Mouse (Mus musculus) c-Kit-positive CD71-negative TER-119-negative erythroid progenitor cells, embryonic 14.5 days (primary cell): ENCODE data around the gene Il13.
A peak's percentile ranks its signal among the peaks of the same experiment; 100 is the strongest.

Source experiments
- DNase-seq: peaks from one replicate; pipeline ENCODE4 v3.0.0-alpha.2; 2013; ENCODE audit warnings: low read depth

Gene Il13

DNA sequence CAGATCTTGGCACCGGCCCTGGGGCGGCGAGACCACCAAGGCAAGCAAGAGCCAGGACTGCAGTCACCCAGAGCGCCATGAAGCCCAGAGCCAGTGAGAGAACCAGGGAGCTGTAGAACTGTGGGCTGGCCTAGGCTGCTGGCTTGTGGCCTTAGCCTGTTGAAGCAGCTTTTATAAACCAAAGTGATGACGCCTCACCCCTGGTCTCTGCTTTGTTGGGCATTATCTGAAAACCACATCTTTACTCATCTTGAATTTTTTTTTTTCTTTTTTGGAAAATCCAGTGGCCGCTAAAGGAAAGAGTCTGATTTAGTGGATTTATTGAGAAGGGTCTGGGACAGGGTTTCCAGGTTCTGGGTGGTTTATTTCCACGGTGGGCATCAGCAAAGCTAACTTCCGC, at the start of gene Il13:
Il13 (minus strand) TSS at position 147 of the 400 bp plus-strand sequence.
- DNase-seq: no peak

- DNase-seq: no peak
Measured at GRCm38 (mm10) chr11:53682994-53683530, 48.6 kb upstream of the Il13 start.

- DNase-seq: no peak
Measured at GRCm38 (mm10) chr11:53682170-53682569, 47.7 kb upstream of the Il13 start.

DNA sequence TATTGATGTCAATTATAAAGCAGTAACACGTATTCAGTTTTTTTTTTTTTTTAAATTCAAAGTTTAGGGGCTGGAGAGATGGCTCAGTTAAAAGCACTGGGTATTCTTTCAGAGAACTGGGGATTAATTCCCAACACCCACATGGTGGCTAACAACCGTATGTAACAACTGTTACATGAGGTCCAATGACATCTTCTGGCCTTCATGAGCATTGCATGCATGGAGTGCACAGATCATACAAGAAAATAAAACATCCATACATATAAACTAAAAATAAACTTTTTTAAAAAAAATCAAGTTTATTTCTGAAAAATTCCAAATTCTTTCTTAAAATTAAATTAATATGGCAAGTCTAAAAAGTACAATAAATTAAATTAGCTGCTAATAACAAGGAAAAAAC, 47.2 kb upstream of the Il13 start:
- DNase-seq: no peak

DNA sequence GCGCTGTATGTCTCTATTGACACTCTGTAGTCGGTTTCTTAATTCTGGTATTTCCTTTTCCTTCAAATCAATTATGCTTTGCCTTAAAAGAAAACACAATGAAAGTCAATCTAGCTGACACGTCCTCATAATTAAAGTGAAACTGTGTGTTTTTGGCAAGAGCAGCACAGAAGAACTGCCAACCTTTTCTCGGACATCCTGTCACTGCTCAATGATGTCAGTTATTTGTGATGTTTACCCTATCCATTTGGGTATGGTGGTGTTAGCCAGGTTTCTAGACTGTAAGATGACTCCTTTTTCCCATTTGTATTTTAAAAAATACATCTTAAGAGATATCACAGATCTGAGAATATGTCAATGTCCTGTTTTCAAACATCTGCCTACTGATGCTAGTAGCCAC, 45.6 kb upstream of the Il13 start:
- no peak for DNase-seq

- DNase-seq: no peak
Measured at GRCm38 (mm10) chr11:53671414-53671813, 36.9 kb upstream of the Il13 start.

GRCm38 (mm10) chr11:53664091-53664490, 29.6 kb upstream of the Il13 start:
- DNase-seq: no peak

GRCm38 (mm10) chr11:53662794-53663674, 28.5 kb upstream of the Il13 start:
- no peak for DNase-seq

DNA sequence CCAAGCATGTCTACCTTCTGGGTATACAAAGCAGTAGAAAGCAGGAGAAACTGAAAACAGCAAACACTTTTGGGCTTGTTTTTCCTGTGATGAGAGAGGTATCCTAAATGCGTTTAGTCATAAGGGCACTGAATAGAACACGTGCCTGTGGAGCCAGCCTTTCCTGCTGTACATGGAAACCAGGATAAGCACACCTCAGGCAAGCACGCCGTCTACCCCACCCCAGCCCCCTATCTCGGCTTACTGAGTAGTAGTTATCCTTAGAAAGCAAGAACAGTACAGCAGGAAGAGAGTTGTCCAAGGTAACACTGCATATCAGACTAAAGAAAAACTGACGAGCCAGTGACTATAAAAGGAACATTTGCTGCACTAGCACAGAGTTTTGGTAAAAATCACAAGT, 23.3 kb upstream of the Il13 start:
- DNase-seq: no peak

DNA sequence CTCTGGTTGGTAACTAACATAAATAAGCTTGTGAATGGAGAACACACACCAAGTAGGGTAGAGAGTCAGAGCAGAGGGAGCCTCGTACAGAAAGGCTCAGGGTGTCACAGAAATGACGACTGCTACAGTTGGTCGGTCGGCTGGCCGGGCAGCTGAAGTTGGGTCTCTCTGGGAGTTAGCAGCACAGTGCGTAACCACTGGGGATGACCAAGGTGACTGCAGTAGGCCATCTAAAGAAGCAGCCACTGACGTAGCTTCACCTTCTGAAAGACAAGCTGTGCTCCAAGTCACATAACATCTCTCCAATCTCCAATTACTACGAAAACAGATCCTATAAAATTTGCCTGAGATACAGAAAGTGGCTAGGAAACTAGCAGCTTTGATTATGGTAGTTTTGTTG, 22.9 kb upstream of the Il13 start:
- DNase-seq: no peak

DNA sequence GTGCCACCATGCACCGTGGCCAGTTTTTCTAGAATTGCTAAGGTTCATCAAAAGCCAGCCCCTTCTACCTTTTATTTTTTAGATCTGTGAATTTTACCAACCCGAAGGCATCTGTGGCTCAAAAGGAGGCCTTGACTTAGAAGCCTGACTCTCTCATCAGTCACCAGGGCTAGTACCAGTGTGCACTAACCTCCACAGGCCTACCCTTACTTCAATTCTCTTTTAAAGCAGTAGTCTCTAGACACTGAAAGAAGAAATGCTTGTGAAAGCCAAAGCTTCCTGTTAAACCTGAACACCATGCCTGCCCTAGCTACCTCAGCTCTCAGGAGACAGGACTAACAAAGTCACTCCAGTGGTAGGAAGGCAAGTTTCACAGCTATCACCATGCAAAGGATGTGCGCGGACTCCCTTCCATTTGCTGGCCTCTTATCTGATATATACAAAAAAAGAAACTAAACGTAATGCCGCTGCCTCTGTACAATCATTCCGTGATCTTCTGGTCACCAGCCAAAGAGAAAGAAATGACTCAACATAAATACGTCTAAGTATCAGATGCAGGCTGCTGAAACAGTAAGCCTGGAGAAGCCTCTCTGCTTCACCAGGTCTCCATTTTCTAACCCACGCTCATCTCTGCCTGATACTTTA, 22.2 kb upstream of the Il13 start:
- no peak for DNase-seq

DNA sequence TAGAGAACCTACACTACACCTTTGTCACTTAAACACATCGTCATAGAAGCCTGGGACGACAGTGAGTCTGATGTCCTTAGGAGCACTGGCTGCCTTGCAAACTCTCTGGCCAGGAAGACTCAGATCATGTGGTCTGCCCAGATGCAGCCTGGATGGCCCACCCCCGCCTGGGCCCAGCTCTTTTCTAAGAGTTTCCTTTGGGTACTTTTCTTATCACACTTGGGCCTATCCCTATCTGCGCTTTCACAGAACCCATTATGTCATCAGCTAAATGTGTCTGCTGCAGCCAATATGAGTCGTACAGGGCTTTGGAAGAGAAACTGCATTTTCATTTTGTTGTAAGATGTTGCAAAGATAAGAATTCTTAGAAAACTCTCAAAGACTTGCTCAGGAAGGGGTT, 20.5 kb upstream of the Il13 start:
- peak; percentile 65 for DNase-seq

- DNase-seq: no peak
Measured at GRCm38 (mm10) chr11:53652427-53652826, 17.9 kb upstream of the Il13 start.

GRCm38 (mm10) chr11:53651441-53651840, 16.9 kb upstream of the Il13 start:
- DNase-seq: no peak

- no peak for DNase-seq
Measured at GRCm38 (mm10) chr11:53644017-53644416, 9.5 kb upstream of the Il13 start.

GRCm38 (mm10) chr11:53642744-53643279, 8.3 kb upstream of the Il13 start:
- DNase-seq: no peak

- no peak for DNase-seq
Measured at GRCm38 (mm10) chr11:53637803-53638260, 3.3 kb upstream of the Il13 start.

- DNase-seq: no peak
Measured at GRCm38 (mm10) chr11:53637046-53637802, 2.7 kb upstream of the Il13 start.

GRCm38 (mm10) chr11:53636183-53636646, 1.7 kb upstream of the Il13 start:
- DNase-seq: no peak

DNA sequence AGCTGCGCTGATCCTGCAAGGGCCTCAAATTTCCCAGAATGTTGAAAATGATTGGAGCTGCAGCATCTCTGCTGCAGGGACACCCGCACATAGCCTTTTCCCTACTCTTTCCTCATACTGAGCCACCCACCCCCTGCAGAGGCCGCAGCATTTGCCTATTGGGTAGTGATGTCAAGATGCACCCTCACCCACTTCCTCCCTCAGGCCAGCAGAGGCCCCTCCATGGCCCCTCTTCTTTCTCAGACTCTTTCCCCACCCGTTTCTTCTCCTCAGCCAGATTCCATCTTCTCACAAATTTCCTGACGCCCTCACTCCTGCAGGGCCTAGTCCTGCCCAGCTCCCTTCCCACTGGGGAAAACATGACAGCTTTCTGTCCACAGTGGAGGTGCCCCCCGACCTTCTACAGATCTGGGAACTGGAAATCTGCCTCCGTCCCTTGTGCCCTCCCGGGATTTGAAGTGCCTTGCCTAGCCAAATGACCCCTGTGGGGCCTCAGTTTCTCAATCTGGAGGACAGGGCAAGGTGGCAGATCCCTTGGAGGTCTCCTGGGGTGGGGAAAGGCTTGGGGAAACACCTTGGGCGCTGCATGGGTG, 1.2 kb upstream of the Il13 start:
- no peak for DNase-seq

GRCm38 (mm10) chr11:53633644-53634043, 858 bp downstream of the Il13 start:
- no peak for DNase-seq
